Mouse (Mus musculus) olfactory bulb, adult 2 months (tissue): ENCODE results near the gene Ndufv2.

Experiments used
- CTCF ChIP-seq: fragments of 200-500 bp; IDR thresholded peaks from 2 replicates; pipeline ENCODE4 v1.5.1; 2012; ENCODE audit warnings: low read depth, mild to moderate bottlenecking, low read length, moderate library complexity; ENCODE audit not compliant: insufficient read depth
- POLR2A ChIP-seq: fragments of 200-500 bp; IDR thresholded peaks from 2 replicates; pipeline ENCODE4 v1.6.1; 2012; ENCODE audit warnings: mild to moderate bottlenecking, low read depth, low read length, moderate library complexity; ENCODE audit not compliant: insufficient read depth

DNA sequence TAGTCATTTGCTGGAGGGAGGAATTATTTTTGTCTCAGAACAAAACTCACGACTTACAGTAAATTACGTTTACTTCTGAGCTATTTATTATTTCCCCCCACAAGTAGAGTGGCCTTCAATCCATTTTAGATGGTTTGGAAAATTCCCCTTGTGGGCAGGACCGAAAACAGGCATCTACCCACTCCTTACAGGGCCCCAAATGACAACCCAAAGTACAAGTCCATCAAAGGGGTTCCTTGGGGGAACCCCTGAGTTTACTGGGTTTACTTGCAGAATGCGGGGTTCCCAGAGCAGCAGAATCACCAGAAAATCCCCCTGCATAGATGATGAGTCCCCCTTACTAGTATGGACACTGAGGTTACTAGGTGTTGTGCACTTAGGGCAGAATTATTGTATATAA is 10.8 kb upstream of the Ndufv2 start:
- no peak for TF ChIP-seq CTCF
- no peak for TF ChIP-seq POLR2A
